Mouse (Mus musculus) neutrophil, adult 5-6 weeks (primary cell): Measurements from ENCODE around the gene Adamts14. TPM values are rescaled to one million over a fixed set of nuclear protein-coding genes. Genes with fewer than 3 reads are reported as not detected.

Source experiments
- ATAC-seq: fragments of 151-379, 151-347 bp; 2 replicates; pipeline ENCODE4 v1.8.0; 2017; ENCODE audit warnings: mild to moderate bottlenecking, moderate TSS enrichment; ENCODE audit not compliant: insufficient number of reproducible peaks, poor library complexity, low FRiP score, severe bottlenecking; ENCODE audit errors: extremely low read depth
- total RNA-seq: library from RNA; stranded (forward); fragments of 200-1000 nt; gene quantifications from 2 replicates; pipeline ENCODE4 v1.2.3, GENCODE M21; 2017

The Adamts14 gene
- total RNA-seq, 1 experiment from 2014 or later = 0.93 TPM

DNA sequence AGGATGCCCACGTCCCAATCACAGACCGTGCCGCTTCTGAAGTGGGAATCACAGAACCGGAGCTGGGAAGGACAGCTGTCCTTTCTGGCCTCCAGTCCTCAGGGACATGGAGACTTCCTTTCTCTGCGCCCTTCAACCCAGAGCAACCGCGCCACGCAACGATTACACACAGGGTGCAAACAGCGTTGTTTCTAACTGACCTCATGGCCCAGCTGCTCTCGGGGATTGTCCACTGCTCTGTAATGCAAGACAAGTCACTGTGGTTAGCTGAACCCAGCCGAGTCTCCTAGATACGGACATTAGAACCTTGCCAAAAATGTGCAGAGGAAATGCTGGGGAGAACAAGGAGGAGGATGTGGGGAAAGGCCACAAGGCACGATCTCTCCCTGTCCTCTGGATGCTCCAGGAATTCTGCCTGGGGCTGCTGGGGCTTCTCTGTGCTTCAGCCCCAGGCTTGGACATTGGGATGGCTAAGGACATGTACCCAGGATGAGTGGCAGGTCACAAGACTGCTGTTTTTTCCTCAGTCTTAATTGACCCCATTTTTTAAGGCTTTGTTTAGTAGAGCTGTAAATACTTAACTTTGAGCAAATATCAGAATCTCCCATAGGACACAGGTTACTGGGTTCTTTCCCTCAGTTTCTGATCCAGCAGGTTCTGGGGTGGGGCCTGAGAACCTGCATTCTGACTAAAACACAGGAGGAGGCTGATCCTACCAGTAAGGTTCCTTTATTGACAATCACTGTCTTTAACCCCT, 4.9 kb upstream of the Adamts14 start:
- ATAC-seq = no peak

GRCm38 (mm10) chr10:61277051-61277450, 3.8 kb upstream of the Adamts14 start:
- ATAC-seq = no peak

- ATAC-seq = no peak
Observed at GRCm38 (mm10) chr10:61275669-61276110, 2.5 kb upstream of the Adamts14 start.

- no peak for ATAC-seq
Observed at GRCm38 (mm10) chr10:61274532-61274931, 1.3 kb upstream of the Adamts14 start.

- ATAC-seq = no peak
Observed at GRCm38 (mm10) chr10:61273844-61274215, 592 bp upstream of the Adamts14 start.

GRCm38 (mm10) chr10:61272631-61273030, 607 bp downstream of the Adamts14 start:
- ATAC-seq = no peak

DNA sequence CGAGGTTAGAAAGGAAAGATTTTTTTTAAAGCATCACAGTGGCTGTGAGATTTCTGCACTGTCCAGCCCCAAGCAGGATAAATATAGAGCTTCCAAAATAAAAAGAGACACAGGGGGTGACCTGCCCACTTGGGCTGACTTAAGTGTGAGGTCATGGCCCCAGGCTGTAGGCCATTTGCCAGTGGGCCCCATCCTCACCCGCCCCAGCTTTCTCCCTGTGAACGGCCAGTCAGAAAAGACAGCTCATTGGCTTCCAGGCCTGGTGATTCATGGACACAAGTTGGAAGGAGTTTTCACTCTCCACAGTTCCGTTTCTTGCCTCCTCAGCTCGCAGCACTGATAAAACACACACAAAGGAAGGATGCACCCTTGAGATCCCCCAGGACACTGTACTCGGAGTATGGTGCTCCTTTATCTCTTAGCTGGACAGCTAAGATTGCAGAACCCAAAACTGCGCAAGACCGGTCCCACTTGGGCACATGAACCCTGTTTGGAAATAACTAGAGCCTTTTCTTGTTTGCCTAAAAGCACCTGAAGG, 1.1 kb downstream of the Adamts14 start:
- no peak for ATAC-seq

DNA sequence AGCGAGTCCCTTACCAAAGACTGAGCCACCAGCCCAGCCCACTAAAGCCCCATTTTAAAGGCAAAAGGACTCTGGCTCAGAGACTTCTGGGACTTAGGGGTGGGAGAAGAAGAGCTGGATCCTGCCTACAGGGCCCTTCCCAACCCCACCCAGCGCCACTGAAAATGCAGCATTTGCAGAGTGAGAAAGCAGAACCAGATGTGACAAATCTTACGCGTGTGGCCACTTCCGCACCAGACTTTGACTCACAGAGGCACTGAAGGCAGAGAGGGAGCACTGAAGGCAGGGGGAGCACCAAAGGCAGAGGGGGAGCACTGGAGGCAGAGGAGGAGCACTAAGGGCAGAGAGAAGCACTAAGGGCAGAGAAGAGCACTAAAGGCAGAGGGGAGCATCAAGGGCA, 5.9 kb downstream of the Adamts14 start:
- no peak for ATAC-seq

DNA sequence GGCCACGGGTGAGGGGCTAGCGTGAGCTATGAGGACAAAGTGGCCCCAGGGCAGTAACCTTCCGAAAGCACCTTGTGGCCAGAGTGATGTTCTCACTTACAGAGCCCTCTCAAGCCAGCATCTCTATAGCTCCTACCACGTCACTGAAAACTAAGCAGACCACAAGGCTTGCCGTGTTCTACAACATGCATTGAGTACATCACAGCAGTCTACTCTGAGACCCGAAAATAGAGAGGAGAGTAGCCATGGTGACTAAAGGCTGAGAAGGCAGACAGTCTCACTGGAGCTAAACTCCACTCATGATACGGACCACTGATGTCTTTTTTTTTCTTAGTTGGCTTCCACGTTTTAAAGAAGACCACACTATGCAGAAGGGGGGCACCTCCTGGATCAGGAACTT, 9.6 kb downstream of the Adamts14 start:
- no peak for ATAC-seq

DNA sequence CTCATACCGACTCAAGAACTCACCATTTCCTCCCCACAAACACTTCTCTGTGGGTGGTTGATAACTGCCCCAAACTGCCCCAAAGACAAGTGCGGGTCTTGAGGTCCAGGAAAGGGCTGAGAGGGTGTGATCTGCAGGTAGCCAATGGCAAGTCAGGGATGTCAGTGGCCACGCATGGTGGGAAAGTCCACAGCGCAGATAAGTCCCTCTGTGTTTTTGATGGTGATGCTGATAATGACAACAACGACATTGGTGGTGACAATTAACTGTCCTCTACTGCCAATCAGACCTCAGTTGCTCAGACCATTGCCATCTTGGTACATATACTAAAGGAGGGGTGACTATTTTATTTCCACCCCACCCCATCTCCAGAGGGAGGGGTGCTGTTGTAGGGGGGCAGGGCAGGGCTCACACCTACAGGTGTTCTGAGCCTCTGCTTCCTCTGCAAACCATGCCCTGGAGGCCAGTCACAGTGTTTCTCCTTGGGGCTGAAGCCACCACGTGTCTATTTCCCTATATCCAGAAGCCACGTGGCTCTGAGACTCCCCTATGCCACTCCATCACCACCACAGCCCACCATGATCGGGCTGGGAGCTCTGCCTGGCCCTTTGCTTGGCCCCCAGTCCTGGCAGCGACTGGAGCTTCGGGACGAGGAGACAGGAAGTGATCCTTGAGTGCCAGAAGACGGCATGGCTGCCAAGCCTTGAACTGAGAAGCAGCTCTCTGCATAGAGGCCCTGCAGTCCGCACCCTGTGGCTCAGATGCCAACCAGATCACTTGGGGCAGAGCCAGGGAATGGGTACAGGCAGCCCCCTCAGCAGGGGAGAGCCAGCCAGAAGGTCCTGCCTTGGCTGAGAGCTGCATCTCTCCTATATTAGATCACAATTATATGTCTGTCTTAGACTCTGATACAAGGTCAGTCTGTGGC, 11.7 kb downstream of the Adamts14 start:
- ATAC-seq = no peak

DNA sequence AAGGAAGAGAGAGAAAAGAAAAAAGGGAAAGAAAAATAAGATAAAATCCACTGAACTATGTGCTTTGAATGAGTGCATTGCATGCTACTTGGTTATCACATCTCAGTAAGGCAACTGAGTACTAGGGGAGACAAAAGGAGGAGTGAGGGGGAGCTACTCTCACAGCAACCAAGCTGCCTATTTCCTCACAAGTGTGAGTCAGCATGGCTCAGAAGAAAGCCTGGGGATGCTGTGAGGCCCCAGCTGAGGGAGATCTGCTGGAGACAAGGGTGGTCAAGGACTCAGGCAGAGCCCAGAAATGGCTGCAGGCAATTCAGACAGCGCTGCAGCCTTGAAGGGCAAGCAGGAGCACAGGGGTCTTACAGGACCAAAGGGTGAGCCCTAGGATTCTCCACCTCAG, 15.1 kb downstream of the Adamts14 start:
- ATAC-seq = no peak

- ATAC-seq = no peak
Observed at GRCm38 (mm10) chr10:61256665-61257064, 16.6 kb downstream of the Adamts14 start.

DNA sequence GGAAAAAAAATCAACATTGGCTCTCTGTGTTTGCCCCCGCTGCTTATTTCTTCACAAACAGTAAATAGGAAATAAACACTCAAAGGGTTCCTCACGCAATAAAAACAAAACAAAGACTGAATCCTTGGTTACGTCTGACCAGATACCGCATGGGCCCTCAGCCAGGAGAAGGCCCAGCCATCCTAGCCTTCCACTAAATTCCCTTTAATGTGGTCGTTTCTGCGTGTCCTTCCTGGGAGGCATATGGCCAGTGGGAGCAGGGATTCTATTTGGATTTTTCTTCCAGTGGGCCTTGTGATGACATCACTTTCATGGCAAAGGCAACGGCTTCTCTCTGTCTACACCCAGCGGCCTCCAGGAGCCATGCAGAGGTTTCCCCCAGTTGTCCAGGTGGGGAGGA, 18.0 kb downstream of the Adamts14 start:
- no peak for ATAC-seq

- no peak for ATAC-seq
Observed at GRCm38 (mm10) chr10:61254761-61255160, 18.5 kb downstream of the Adamts14 start.

DNA sequence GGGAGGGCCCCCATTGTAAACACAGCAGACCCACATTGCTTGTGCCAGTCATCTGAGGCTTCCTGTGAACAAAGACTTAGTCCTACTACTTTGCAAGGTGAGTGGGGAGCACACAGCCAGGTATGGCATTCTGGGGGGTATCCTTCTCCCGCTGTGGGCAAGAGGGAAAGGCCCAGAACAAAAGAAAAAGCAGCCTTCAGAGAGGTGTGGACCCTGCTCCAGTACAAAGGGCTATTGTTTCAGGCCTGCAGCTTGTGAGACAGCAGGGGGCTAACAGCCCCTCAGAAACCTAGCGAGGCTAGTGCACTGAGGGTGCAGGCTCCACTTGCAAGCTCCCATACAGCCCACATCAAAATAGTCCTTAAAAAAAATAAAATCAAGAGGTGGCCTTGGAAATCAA, 23.3 kb downstream of the Adamts14 start:
- ATAC-seq = no peak

- ATAC-seq = no peak
Observed at GRCm38 (mm10) chr10:61248596-61249114, 24.6 kb downstream of the Adamts14 start.

DNA sequence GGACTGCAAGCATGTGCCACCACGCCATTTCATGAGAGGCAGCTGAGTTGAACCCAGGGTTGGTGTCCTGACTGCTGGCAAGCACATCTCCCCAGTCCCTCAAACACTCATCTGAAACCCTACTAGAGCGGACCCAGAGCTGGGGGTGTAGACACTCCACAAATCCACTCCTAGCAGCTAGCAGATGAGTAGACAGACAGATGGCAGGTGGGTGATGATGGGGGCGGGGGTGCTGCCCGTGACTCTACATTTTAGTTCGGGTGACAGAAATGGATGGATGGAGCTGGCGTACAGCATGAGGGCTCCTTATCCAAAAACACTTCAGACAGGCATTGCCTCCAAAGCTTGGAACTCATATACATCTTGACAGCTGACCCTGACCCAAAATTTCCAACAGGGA, 26.9 kb downstream of the Adamts14 start:
- no peak for ATAC-seq

DNA sequence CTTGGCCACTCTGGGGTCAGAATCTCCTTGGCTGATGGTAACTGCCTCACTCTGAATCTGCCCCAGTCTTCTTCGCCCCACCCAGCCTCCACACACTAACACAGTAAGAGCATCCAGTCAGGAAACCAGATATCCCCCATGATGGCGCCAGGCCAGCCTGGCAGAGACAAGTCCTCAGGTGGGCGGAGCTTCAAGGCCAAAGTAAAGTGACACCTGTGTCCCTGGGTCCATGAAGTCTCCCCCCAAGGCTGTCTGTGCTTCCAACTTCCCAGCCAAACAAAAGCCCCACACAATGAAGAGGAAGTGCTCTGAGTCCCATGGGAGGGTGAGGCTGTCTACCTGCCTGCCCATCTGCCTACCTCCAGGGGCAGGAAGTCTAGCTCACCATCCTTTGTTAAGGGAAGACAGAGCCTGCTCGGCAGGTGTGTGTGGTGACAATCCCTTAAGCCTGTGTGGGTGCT, 31.2 kb downstream of the Adamts14 start:
- no peak for ATAC-seq

DNA sequence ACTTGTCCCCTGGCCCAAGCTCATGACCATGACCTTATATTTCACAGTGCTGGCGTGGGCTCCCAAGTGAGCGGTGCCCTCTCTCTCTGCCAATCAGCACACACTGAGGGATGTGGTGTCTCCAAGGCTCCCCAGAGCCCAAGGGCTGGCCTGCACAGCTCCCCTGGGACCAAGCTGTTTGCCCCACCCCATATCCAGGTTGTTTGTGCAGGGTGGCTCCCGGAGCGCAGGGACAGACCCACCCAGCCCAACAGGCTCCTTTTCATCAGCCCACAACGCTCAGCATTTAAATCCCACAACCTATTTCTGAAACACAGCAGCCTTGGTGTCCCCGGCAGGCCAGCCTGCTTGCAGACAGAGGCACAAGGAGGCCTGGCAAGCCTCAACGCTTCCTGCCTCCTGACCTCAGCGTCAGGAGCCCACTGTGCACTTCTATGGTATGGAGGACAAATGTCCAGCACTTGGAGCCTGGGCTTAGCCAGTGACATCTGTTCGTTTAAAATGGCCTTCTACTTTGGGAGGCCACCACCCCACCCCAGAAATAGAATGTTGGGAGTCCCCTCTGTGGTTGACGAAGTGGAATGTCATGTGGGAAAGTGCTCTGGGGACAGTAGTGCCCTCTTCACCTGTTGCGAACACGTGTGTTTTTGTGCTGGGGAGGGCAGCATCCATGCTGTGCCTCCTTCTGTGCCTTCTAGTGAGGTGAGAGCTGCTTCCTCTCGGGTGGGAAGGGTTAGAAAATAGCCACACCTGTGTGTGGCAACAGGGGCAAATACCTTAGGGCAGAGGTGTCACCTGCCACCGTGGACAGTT, 32.9 kb downstream of the Adamts14 start:
- ATAC-seq = no peak
